Mouse (Mus musculus) ovary, adult 18-20 months (tissue): Measurements from ENCODE around the gene Tbck.

Source experiments
- DNase-seq: peaks from one replicate; pipeline ENCODE4 v3.0.0; 2022; ENCODE audit warnings: low spot score, mixed read lengths

The Tbck gene

GRCm38 (mm10) chr3:132766033-132766726, 82.2 kb downstream of the Tbck start:
- no peak for DNase-seq

DNA sequence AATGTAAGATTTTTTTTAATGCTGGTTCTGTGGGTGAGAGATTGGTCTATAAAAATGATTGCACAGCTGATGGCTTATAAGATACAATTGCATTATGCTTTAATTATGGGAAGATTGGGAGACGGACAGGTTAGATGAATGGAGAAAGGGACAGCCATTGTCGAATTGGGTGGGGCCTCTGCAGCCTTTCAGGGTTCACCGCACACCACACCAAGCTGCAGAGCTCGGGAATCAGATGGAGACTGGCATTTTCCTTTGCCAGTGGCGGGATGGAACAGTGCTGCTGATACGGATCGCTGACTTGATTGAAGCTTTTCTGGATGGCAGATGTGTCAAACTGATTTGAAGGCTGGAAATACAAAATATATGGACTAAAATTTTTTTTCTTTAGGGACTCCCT, 88.1 kb downstream of the Tbck start:
- no peak for DNase-seq

GRCm38 (mm10) chr3:132776686-132777085, 92.7 kb downstream of the Tbck start:
- DNase-seq = no peak

GRCm38 (mm10) chr3:132781103-132781502, 97.2 kb downstream of the Tbck start:
- no peak for DNase-seq

- no peak for DNase-seq
Measured at GRCm38 (mm10) chr3:132783087-132783486, 99.1 kb downstream of the Tbck start.

- no peak for DNase-seq
Measured at GRCm38 (mm10) chr3:132784732-132785131, 100.8 kb downstream of the Tbck start.

GRCm38 (mm10) chr3:132786690-132787089, 102.7 kb downstream of the Tbck start:
- DNase-seq = no peak

GRCm38 (mm10) chr3:132787775-132788174, 103.8 kb downstream of the Tbck start:
- DNase-seq = no peak

DNA sequence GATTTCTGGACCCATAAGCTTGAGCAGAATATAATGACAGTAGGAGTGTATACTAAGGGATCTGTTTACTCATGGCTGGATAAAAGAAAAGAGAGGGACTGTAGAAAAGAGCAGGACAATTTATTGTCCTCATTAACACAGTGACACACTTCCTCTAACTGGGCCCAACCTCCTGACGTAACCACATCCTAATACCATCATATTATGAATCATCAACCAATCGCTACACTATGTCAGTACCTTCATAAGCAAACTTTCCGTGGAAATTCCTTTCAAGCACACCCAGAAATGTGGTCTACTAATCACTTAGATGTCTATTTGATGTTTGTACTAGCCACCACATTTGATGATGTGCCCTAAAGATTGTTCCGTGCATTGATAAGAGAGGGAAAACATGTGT, 107.2 kb downstream of the Tbck start:
- DNase-seq = no peak

GRCm38 (mm10) chr3:132800196-132800595, 116.3 kb downstream of the Tbck start:
- no peak for DNase-seq

DNA sequence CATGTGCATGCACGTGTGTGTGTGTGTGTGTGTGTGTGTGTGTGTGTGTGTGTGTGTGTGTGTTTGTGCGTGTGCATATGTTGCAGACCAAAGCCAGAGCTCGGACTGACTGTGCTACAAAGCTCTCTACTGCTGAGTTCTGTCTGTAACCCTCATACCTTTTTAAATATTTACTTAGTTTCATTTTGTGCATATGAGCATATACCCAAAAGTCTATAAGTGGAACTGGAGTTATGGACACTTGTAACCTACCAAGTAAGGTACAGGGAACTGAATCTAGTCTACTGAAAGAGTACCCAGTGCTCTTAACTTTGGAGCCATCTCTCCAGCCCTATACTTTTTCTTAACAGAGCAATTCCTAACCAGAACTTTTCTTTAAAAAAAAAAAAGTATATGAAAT, 118.0 kb downstream of the Tbck start:
- no peak for DNase-seq

DNA sequence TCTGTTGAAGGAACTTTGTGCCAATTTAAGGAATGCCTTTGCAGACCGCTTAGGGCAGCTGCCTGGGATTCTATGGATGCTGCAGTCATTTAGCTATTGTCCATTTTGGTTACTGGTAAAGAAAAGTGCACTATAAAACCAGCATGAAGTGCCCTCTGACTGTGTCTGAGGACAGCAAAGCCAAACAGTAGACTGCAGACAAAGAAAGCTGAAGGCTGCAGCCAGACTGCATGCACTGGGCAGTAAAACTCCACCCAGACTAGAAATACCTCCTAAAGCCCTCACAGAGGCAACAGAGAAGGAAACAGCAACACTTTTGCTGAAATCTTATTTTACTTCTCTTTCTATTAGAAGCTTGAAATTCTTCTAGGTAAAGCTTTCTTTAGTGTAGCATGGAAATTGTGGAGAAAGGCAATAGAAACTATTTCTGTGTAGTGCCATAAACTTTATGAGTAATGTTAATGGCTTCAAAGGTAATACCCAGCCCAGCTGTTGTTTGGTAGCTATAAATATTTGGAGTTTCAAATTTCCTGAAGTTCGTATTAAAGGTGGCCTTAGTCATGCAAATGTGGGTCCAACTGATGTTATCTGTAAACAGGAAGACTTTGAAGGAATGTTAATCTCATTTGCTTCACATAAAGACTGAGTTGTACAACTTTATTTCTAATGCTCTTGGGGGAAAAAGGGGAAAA, 124.1 kb downstream of the Tbck start:
- no peak for DNase-seq

DNA sequence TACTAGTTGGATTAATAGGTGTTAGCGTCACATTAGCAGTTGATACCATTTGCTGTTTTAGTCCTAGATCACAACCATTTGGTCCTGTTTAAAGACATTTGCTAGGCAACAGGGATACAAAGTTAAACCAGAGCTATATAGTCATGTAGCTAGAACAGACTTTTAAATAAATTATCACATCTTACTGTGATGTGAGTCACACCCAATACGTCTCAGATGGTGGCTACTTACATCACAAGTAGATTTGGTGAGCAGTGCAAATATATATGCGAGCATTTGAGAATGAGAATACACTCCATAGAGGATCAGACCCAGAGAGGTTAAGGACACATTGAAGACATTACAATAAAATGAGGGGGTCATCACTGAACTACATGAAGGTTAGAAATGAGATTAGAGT, 125.0 kb downstream of the Tbck start:
- DNase-seq = no peak

GRCm38 (mm10) chr3:132811791-132812190, 127.8 kb downstream of the Tbck start:
- DNase-seq = no peak

- DNase-seq = no peak
Measured at GRCm38 (mm10) chr3:132812356-132812755, 128.4 kb downstream of the Tbck start.

- DNase-seq = no peak
Measured at GRCm38 (mm10) chr3:132813147-132813546, 129.2 kb downstream of the Tbck start.

- no peak for DNase-seq
Measured at GRCm38 (mm10) chr3:132813706-132814497, 130.0 kb downstream of the Tbck start.

- no peak for DNase-seq
Measured at GRCm38 (mm10) chr3:132814791-132815496, 131.0 kb downstream of the Tbck start.

- no peak for DNase-seq
Measured at GRCm38 (mm10) chr3:132815497-132816326, 131.8 kb downstream of the Tbck start.

DNA sequence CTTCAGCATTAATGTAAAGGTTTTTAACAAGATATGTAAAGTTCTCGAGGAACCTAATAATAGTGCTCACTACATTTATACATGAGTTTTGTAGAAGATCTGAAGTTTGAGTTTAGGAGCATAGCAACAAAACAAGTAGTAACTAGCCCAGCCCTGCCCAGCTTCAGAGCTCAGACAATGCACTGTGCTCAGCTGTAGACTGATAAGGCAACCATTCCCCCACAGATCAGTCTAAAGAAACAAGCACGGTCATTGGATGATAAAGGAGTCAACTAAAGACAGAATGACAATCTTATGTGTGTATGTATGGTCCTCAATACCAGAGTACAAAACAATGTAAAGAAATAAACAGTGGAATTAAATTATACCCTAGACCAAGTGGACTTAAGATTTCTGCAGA, 135.5 kb downstream of the Tbck start:
- no peak for DNase-seq

DNA sequence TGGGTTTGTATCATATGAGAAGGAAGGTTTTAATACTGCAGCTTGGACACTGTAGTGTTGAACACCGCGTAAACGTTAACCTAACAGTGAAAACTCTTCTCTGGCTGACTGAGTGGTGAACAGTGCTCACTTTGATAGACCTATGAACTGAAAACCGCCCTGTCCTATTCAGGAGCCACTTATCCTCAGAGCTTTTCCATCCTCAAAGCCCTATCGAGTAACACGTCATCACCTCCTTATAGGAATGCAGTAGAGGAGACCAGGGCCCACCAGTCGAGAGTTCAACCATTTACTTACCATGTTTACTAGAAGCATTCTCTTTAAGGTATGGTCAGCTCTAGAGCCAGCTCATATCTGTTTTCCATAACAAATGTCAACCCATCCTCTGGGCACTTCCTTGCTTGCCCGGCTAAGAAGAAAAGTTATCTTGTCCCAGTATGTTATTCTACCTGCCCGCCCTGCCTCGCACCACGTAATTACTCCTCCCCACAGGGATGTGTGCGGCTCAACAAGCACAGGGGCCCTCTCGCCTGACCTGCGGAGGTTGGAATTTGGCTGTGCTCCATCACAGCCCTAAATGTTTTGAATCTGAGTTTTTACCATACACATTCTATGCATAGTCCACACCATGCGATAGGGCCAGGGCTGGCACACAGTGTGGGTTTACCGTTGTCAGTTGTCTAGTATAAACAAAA, 147.4 kb downstream of the Tbck start:
- DNase-seq = no peak
